Mouse (Mus musculus) lung, postnatal 4 days (tissue): ENCODE results near the gene P3h2.

Source experiments
- DNase-seq, 2 experiments: peaks; one replicate each; pipeline ENCODE4 v3.0.0; 2021

P3h2 gene

GRCm38 (mm10) chr16:26105115-26105974, at the start of gene P3h2:
P3h2 (minus strand) TSS chr16:26105784.
- DNase-seq: peak; percentile 73 to 83

GRCm38 (mm10) chr16:26152258-26152657, 46.7 kb upstream of the P3h2 start:
- DNase-seq: no peak

GRCm38 (mm10) chr16:26150943-26151342, 45.4 kb upstream of the P3h2 start:
- DNase-seq: no peak

- no peak for DNase-seq
Observed at GRCm38 (mm10) chr16:26146853-26147252, 41.3 kb upstream of the P3h2 start.

GRCm38 (mm10) chr16:26131126-26131525, 25.5 kb upstream of the P3h2 start:
- no peak for DNase-seq

GRCm38 (mm10) chr16:26106618-26107017, 1.0 kb upstream of the P3h2 start:
- no peak for DNase-seq

GRCm38 (mm10) chr16:26106041-26106617, 545 bp upstream of the P3h2 start:
- DNase-seq: peak in 1 of 2 experiments; percentile 24

- DNase-seq: no peak
Observed at GRCm38 (mm10) chr16:26104274-26104673, 1.3 kb downstream of the P3h2 start.

GRCm38 (mm10) chr16:26102856-26103255, 2.7 kb downstream of the P3h2 start:
- no peak for DNase-seq

- DNase-seq: no peak
Observed at GRCm38 (mm10) chr16:26100167-26100566, 5.4 kb downstream of the P3h2 start.

GRCm38 (mm10) chr16:26095696-26096284, 9.8 kb downstream of the P3h2 start:
- DNase-seq: peak; percentile 36 to 37

GRCm38 (mm10) chr16:26093888-26094287, 11.7 kb downstream of the P3h2 start:
- DNase-seq: no peak

- DNase-seq: no peak
Observed at GRCm38 (mm10) chr16:26088976-26089375, 16.6 kb downstream of the P3h2 start.

GRCm38 (mm10) chr16:26088240-26088639, 17.3 kb downstream of the P3h2 start:
- no peak for DNase-seq

GRCm38 (mm10) chr16:26086955-26087354, 18.6 kb downstream of the P3h2 start:
- no peak for DNase-seq

- DNase-seq: no peak
Observed at GRCm38 (mm10) chr16:26085160-26085559, 20.4 kb downstream of the P3h2 start.

- DNase-seq: no peak
Observed at GRCm38 (mm10) chr16:26082831-26083230, 22.8 kb downstream of the P3h2 start.

- DNase-seq: no peak
Observed at GRCm38 (mm10) chr16:26082391-26082790, 23.2 kb downstream of the P3h2 start.

- no peak for DNase-seq
Observed at GRCm38 (mm10) chr16:26078923-26079351, 26.6 kb downstream of the P3h2 start.

- no peak for DNase-seq
Observed at GRCm38 (mm10) chr16:26078100-26078422, 27.5 kb downstream of the P3h2 start.

- DNase-seq: no peak
Observed at GRCm38 (mm10) chr16:26077246-26078099, 28.1 kb downstream of the P3h2 start.

- no peak for DNase-seq
Observed at GRCm38 (mm10) chr16:26075063-26075462, 30.5 kb downstream of the P3h2 start.

GRCm38 (mm10) chr16:26070376-26070775, 35.2 kb downstream of the P3h2 start:
- no peak for DNase-seq
